Mouse (Mus musculus) retina, postnatal 1 day (tissue): Measurements from ENCODE around the gene Plaa.
A peak's percentile ranks its signal among the peaks of the same experiment; 100 is the strongest.
"Not testable (repeated sequence)": the region's sequence is repeated elsewhere in the genome, so short reads cannot be mapped to it uniquely, and the experiment has no call there.

Experiments
- DNase-seq: peaks from one replicate; pipeline ENCODE4 v3.0.0-alpha.2; 2012

Gene Plaa

DNA sequence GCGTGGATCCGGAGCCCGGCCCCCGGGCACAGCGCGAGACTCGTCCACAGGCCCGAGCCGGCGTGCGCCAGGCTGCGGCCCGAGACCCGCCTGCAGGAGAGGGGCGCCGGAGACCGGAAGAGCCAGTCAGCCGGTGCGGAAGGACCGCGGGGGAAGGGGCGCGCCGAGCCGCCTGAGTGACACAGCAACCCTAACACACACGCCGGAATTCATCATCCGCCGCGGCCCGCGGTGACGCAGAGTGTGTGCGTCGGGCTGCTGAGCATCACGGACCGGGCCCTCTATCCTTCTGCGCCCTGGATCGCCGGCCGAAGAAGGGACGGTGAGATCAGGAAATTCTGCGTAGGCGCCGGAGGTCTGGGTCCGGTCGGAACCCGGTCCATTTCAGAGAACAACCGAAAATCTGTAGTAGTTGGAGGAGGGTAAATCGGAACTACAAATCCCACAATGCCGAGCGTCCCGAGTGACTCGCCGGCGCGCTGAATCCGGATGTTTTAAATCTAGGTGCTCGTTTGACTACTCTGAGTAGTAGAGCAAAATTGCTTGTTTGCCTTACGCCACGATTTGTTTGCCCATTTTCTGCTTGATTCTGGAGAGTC lies at the start of gene Plaa:
Gene Plaa (minus strand): TSS at position 214 of the 599 bp plus-strand sequence.
- DNase-seq: peak; percentile 95

DNA sequence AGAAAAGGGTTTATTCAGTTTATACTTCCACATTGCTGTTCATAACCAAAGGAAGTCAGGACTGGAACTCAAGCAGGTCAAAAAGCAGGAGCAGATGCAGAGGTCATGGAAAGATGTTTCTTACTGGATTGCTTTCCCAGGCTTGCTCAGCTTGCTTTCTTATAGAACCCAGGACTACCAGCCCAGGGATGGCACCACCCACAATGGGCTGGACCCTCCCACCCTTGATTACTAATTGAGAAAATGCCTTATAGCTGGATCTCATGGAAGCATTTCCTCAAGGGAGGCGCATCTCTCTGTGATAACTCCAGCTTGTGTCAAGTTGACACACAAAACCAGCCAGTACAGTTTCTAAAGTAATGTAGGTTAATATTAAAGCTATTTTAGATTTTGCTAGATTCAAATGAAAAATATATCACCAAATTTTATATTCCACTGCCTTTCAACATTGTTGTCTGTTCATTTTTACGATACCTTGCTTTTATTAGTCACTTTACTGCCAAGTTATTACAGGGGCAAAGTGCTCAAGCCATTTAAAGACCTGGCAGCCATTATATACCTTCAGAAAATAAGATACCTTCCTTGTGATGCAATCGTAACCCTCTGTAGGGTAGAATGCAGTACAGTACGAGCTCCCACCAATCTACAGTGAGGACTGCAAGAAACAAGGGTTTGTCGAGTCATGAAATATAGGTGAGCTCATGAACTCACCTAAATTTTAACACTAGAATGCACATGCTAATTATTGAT lies 47.6 kb upstream of the Plaa start:
- DNase-seq: not testable (repeated sequence)

DNA sequence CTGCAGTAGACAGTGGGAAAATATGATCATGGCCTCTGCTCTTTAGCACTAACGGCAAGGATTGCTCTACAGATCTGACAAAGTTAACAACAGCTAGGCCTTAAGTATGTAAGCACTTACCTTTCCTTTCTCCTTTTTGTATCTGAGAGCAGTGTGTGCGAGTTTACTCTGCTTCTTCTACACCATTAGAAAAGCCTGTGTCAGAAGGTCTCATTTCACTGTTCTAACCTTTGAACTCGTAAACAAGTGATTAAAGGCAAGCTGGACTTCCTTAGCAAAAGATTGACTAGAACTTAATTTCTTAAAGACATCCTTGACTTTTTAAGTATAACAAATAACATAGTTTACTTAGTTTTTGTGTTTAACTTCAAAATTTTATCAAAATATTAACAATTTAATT lies 46.9 kb upstream of the Plaa start, which contains the start of gene Lrrc19:
Gene Lrrc19 (minus strand): TSS at position 225 of the 400 bp plus-strand sequence.
- no peak for DNase-seq

DNA sequence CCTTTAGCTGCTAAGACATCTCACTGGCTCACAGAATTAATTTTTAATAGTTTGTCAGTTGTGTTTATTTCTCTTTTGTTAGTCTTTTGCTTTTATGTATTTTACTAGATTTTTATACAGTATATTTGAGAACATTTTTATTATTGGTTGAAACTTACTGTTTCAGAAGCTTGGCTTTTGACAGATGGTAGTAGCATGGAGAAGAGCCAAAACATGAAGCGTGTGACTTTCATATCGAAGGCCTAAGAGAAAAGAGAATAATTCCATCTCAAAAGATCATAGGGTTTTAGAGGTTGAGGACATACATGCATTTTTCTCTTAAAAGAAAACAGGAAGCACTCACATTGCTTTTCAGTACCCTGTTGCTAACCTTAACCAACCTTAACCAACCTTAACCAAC lies 40.1 kb upstream of the Plaa start:
- DNase-seq: no peak

- DNase-seq: no peak
These were observed 17.0 kb upstream of the Plaa start for GRCm38 (mm10) chr4:94620077-94620476.

DNA sequence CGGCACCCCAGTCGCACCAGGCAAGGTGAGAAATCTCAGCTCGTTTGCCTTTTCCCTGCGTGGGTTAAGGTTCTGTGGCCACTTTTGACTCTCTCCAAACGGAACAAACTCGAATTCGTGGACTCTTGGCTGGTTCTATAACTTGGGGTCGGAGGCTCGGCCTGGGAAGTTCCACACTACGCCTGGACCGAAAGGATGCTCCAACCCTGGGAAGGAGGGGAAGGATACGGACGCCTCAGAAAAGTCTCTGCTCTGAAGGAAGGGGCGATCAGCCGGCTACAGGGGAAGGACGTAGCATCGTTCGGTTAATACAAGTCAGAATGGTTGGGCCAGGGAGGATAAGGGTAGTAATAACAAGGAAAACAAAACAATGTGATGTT lies 11.6 kb upstream of the Plaa start:
- DNase-seq: no peak

GRCm38 (mm10) chr4:94613972-94614626 lies 11.1 kb upstream of the Plaa start, which contains the start of gene Ift74:
Gene Ift74 (plus strand): TSS chr4:94614491.
- DNase-seq: peak; percentile 99

DNA sequence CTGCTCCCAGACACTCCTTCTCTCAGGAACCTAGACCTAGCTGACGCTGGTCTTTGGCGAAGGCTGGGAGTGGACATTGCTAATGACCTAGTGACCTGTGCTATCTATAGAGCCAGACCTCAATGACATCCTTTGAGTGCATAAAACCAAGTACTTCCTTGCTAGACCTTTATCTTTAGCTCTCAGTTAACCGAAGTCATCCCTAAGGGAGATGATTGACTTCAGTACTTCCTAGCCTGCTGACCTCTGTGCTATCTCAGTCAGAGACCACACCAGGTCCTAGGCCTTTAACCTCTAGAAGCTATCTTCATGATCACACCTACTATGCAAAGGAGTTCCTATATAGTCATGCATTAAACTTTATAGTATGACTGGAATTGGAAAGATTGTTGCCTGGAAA lies 7.3 kb upstream of the Plaa start:
- DNase-seq: no peak

DNA sequence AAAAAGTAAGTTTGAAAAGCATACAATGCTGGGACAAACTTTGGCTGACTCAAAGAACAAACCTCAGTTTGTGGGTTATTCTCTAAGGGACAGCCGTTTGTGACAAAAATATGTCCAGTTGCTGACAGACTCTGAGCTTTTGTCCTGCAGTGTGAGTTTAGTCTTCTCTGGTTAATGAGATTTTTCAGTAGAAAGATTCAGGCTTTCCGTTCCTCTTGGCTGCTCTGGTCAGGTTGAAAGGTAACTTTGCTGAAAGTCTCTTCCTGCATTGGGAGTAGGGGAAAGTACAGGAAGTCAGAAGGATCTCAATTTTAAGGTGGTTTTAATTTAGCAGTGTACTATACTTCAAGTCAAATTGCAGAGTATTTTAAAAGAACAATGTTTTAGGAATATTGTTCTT lies 2.5 kb upstream of the Plaa start:
- DNase-seq: no peak

DNA sequence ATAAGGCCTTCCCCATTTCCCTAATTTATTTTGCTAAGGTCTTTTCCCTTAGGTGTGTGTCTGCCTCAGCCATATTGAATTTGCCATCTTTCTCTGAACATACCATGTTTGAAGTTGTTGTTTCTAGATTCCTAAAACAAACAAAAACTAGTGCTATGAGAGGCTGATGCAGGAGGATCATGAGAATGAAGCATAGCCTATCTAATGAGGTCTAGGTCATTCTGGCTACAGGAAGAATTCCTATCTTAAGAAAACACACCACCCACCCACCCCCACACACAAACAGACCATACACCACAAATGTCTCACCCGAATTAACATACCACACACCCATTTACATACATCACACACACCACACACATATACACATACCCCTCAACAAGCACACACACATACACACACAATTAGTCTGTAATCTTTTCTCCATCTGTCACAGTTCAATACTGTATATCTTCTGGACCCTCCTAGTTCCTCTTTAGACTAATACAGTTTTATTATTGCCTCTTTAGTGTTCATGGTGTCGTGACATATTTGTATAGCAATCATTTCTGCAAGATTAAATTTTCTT lies 1.5 kb upstream of the Plaa start:
- no peak for DNase-seq

- no peak for DNase-seq
These were observed 481 bp downstream of the Plaa start for GRCm38 (mm10) chr4:94602496-94603030.

DNA sequence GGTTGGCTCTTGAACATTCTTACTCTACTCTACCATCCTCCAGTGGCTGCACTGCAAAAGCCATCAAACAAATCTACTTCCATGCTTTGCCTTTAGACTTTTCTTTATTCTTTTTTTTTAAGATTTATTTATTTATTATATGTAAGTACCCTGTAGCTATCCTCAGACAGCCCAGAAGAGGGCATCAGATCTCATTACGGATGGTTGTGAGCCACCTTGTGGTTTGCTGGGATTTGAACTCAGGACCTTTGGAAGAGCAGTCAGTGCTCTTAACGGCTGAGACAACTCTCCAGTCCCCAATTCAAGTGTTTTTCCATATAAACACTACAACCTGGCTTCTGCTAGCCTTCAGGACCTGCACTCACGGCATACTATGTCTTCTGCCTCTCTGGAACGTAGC lies 1.6 kb downstream of the Plaa start:
- no peak for DNase-seq

DNA sequence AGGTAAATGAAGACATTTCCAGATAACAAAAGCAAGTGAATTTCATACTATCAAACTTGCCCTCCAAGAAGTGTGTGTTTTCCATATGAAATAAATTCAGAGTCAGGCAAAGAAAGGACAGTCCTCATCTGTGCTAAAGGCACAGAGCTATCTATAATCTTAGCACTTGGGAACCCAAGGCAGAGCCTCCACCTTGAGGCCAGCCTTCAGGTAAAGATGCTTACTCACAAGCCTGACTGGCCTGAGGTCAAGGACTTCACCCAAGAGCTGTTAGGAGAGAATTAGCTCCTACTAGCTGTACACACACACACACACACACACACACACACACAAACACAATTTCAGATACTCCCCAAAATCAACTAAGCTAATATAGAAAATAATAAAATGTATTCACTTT lies 10.3 kb downstream of the Plaa start:
- no peak for DNase-seq

DNA sequence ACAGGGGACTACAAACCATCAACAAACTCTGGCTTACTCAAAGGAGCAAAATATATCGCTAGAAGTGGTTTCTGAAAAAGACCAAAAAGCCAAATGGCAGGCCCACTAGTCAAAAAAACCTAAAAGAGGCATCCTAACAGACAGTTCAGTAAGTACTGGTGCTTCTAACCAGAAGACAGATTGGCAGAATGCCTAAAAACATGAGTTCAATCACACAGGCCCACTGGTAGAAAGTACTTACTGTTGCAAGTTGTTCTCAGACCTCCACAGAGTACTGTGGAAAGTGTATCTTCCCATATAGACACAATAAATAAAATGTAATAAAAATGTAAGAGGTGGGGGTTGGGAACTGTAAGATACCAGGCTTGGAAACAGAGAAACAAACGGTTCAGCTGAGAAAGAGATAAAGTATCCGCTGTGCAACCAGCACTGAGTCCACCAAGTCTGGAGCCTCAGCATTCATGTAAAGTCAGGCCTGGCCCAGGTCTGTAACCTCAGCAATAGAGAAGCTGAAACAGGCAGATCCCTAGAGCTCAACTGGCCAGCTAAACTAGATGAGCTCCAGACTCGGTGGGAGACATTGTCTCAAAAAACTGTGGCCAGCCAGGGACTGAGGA lies 11.2 kb downstream of the Plaa start:
- DNase-seq: no peak

- DNase-seq: no peak
These were observed 30.4 kb downstream of the Plaa start for GRCm38 (mm10) chr4:94572677-94573076.

GRCm38 (mm10) chr4:94564297-94564696 lies 38.7 kb downstream of the Plaa start:
- DNase-seq: no peak

DNA sequence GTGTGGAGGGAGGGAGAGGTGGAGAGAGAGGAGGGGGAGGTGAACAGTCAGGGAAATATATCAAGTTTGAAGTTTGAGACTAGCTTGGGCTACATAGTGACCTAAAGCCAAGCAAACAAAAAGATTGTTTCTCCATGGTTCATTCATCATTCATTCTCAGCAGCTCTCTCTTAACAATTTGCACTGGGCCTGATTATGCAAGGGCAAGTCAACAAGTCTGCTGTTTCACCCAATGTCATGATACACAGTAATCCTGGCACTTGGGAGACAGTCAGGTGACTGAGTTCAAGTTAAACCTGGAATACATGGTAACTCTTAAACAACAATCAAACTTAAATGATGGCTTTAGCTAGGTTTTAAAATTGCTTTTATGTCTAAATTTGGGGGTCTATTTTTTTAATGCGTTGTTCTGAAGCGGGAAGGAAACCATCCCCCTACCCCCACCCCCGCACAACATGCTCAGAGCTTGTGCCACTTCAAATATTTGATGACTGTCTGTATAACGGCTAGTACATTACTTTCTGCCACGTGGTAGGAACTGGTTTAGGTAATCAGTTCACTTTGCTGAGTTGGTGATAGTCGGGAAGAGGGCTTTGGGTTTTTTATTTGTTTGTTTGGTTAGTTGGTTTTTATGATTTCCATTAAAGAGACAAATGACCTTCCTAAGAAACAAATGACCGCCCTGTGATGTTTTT lies 40.9 kb downstream of the Plaa start:
- no peak for DNase-seq

GRCm38 (mm10) chr4:94560316-94560715 lies 42.7 kb downstream of the Plaa start:
- no peak for DNase-seq

GRCm38 (mm10) chr4:94559266-94559665 lies 43.8 kb downstream of the Plaa start:
- DNase-seq: no peak

DNA sequence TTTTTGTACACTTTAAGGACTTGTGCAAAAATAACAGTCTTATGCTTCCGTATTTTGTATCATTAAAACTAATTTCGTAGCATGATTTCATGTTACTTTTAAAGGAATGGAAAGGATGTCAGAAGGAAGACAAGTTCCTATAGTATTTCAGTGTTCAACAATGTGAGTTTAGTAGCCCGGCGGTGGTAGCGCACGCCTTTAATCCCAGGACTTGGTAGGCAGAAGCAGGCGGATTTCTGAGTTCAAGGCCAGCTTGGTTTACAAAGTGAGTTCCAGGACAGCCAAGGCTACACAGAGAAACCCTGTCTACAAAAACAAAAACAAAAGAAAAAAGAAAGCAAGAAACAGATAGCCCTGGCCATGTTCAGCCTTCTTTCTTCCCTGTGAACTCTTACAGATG lies 45.9 kb downstream of the Plaa start:
- no peak for DNase-seq

GRCm38 (mm10) chr4:94556265-94557054 lies 46.6 kb downstream of the Plaa start, which contains the start of the genes Gm10306 and Caap1:
Gene Gm10306 (plus strand): TSS chr4:94556546.
Gene Caap1 (minus strand): TSS chr4:94556796.
- peak; percentile 96 for DNase-seq
